Mouse (Mus musculus) myocyte (in vitro differentiated cells): ENCODE results near the gene Adra1d. TPM values are rescaled to one million over a fixed set of nuclear protein-coding genes. Genes with fewer than 3 reads are reported as not detected.

Experiments used
- H3K27me3 ChIP-seq: one replicate; pipeline ENCODE4 v1.6.1; 2011; ENCODE audit not compliant: control insufficient read depth, insufficient read depth, insufficient read length
- H3K36me3 ChIP-seq: one replicate; pipeline ENCODE4 v1.6.1; 2011; ENCODE audit not compliant: control insufficient read depth, insufficient read depth
- H3K4me2 ChIP-seq: one replicate; pipeline ENCODE4 v1.6.1; 2011; ENCODE audit warnings: low read depth, control low read depth
- H3K4me3 ChIP-seq: one replicate; pipeline ENCODE4 v1.5.1; 2011; ENCODE audit warnings: mild to moderate bottlenecking, control low read depth, moderate library complexity
- H3K79me2 ChIP-seq: one replicate; pipeline ENCODE4 v1.6.1; 2011; ENCODE audit not compliant: control insufficient read depth, insufficient read depth
- H3ac ChIP-seq: one replicate; pipeline ENCODE4 v1.6.1; 2011; ENCODE audit not compliant: control insufficient read depth, insufficient read length
- CEBPB ChIP-seq: IDR thresholded peaks from 2 replicates; pipeline ENCODE4 v1.6.1; 2011; ENCODE audit warnings: mild to moderate bottlenecking, moderate library complexity; ENCODE audit not compliant: poor library complexity, insufficient read depth, severe bottlenecking
- E2F4 ChIP-seq: IDR thresholded peaks from one replicate; pipeline ENCODE4 v1.6.1; 2011; ENCODE audit warnings: mild to moderate bottlenecking, control low read depth, moderate library complexity; ENCODE audit not compliant: insufficient read depth
- MAX ChIP-seq: IDR thresholded peaks from one replicate; pipeline ENCODE4 v1.6.1; 2011; ENCODE audit warnings: low read depth, mild to moderate bottlenecking, control low read depth
- MYOD1 ChIP-seq, 3 experiments: IDR thresholded peaks; one replicate each; pipeline ENCODE4 v1.6.1; 2011; ENCODE audit warnings: control low read depth in 2 of 3, low read depth in 2 of 3, mild to moderate bottlenecking in 2 of 3, moderate library complexity in 1 of 3; ENCODE audit not compliant: insufficient read length in 2 of 3, control insufficient read depth in 1 of 3
- MYOG ChIP-seq, 3 experiments: IDR thresholded peaks; one replicate each; pipeline ENCODE4 v1.6.1; 2011; ENCODE audit warnings: control low read depth in 2 of 3, low read depth in 2 of 3, mild to moderate bottlenecking in 2 of 3; ENCODE audit not compliant: insufficient read length in 2 of 3, control insufficient read depth in 1 of 3, insufficient read depth in 1 of 3
- POLR2A ChIP-seq: IDR thresholded peaks from one replicate; pipeline ENCODE4 v1.6.1; 2011; ENCODE audit warnings: low read depth, mild to moderate bottlenecking, control low read depth, moderate library complexity; ENCODE audit not compliant: insufficient read length
- POLR2AphosphoS2 ChIP-seq: IDR thresholded peaks from one replicate; pipeline ENCODE4 v1.6.1; 2011; ENCODE audit warnings: low read depth, control low read depth; ENCODE audit not compliant: insufficient read length
- REST ChIP-seq: IDR thresholded peaks from one replicate; pipeline ENCODE4 v1.6.1; 2011; ENCODE audit warnings: mild to moderate bottlenecking, control low read depth, moderate library complexity; ENCODE audit not compliant: insufficient read depth, insufficient read length
- SRF ChIP-seq: IDR thresholded peaks from one replicate; pipeline ENCODE4 v1.6.1; 2011; ENCODE audit warnings: low read depth; ENCODE audit not compliant: control insufficient read depth, insufficient read length
- TCF12 ChIP-seq: IDR thresholded peaks from one replicate; pipeline ENCODE4 v1.6.1; 2011; ENCODE audit warnings: mild to moderate bottlenecking, control low read depth; ENCODE audit not compliant: poor library complexity, insufficient read depth, severe bottlenecking
- TCF3 ChIP-seq: IDR thresholded peaks from one replicate; pipeline ENCODE4 v1.6.1; 2011; ENCODE audit warnings: low read depth, control low read depth; ENCODE audit not compliant: insufficient read length
- USF1 ChIP-seq: IDR thresholded peaks from one replicate; pipeline ENCODE4 v1.6.1; 2011; ENCODE audit warnings: low read depth, mild to moderate bottlenecking, control low read depth, moderate library complexity
- polyA plus RNA-seq: library from polyadenylated mRNA; unstranded; fragments of >200 nt; fragmentation: generic; extraction: Trizol; gene quantifications from one replicate; pipeline ENCODE4 v1.2.1, GENCODE M21; 2012; ENCODE audit warnings: missing spikeins

Adra1d gene
- polyA plus RNA-seq, 1 experiment = 1.4 TPM

- Histone ChIP-seq H3K4me2 (peak overlapping the region; percentile 21), H3ac (no peak overlapping the region), H3K36me3 (no peaks in the 10 kb centered on the region), H3K27me3 (no peaks in the 10 kb centered on the region), H3K79me2 (peaks cover 17% of the 10 kb centered on the region), H3K4me3 (no peak overlapping the region)
- TF ChIP-seq SRF (no peak), TCF12 (no peak), POLR2AphosphoS2 (no peak), TCF3 (no peak), E2F4 (no peak), CEBPB (no peak), USF1 (no peak), POLR2A (no peak), MAX (no peak), MYOG (IDR thresholded peaks at IDR 0.05; ENCODE audit: control insufficient read depth in 1 of 3, insufficient read depth in 1 of 3, insufficient read length in 2 of 3, low read depth in 2 of 3) (no peak), MYOD1 (IDR thresholded peaks at IDR 0.05; ENCODE audit: control insufficient read depth in 1 of 3, insufficient read length in 2 of 3, low read depth in 2 of 3) (no peak), REST (no peak)
Observed at GRCm38 (mm10) chr2:131498219-131498618, 63.9 kb downstream of the Adra1d start.

- Histone ChIP-seq H3K27me3 (no peaks in the 10 kb centered on the region), H3K4me3 (no peak overlapping the region), H3K36me3 (no peaks in the 10 kb centered on the region), H3K79me2 (peaks cover 20% of the 10 kb centered on the region), H3K4me2 (peak overlapping the region; percentile 21), H3ac (no peak overlapping the region)
- TF ChIP-seq REST (no peak), MYOD1 (IDR thresholded peaks at IDR 0.05; ENCODE audit: control insufficient read depth in 1 of 3, insufficient read length in 2 of 3, low read depth in 2 of 3) (no peak), TCF3 (no peak), E2F4 (no peak), USF1 (no peak), TCF12 (no peak)
Observed at GRCm38 (mm10) chr2:131497224-131497856, 64.7 kb downstream of the Adra1d start.

- Histone ChIP-seq H3K4me3 (no peak overlapping the region), H3K36me3 (no peaks in the 10 kb centered on the region), H3ac (no peak overlapping the region), H3K27me3 (no peaks in the 10 kb centered on the region), H3K4me2 (peak overlapping the region; percentile 8), H3K79me2 (peaks cover 20% of the 10 kb centered on the region)
- TF ChIP-seq TCF12 = no peak
- no peak for TF ChIP-seq POLR2AphosphoS2
- TF ChIP-seq TCF3 = no peak
- TF ChIP-seq E2F4 = no peak
- TF ChIP-seq MYOD1 (IDR thresholded peaks at IDR 0.05; ENCODE audit: control insufficient read depth in 1 of 3, insufficient read length in 2 of 3, low read depth in 2 of 3) = peak in 1 of 3 experiments; percentile 3
- no peak for TF ChIP-seq MAX
- TF ChIP-seq POLR2A = no peak
- no peak for TF ChIP-seq USF1
Observed at GRCm38 (mm10) chr2:131496125-131496820, 65.8 kb downstream of the Adra1d start.

Other genes with a start within 250 kb of the Adra1d start
- gene Rnf24, start 209.4 kb downstream of the Adra1d start, polyA plus RNA-seq = 3.0 TPM
- 27.1 TPM for gene Smox, start 70.8 kb downstream of the Adra1d start, polyA plus RNA-seq